Mouse (Mus musculus): ENCODE data around the gene Gimap5.

GRCm38 (mm10) chr6:48784406-48784805 is 38.4 kb downstream of the Gimap5 start:
- TF ChIP-seq CTCF (IDR thresholded peaks at IDR 0.05; ENCODE audit: borderline replicate concordance, insufficient read depth, low read length) (no peak), POLR2A (IDR thresholded peaks at IDR 0.05; ENCODE audit: low read depth, low read length) (no peak)
